Mouse (Mus musculus) heart, embryonic 14.5 days (tissue): ENCODE measurements around the gene Nptx1. TPM values are rescaled to one million over a fixed set of nuclear protein-coding genes. Genes with fewer than 3 reads are reported as not detected.
A peak's percentile ranks its signal among the peaks of the same experiment; 100 is the strongest.

Source experiments
- ATAC-seq: fragments of 200-750 bp; cut with Nextera tagmentation; 2 replicates; pipeline ENCODE4 v1.8.0; 2017; ENCODE audit warnings: low read depth, moderate TSS enrichment; ENCODE audit not compliant: insufficient number of reproducible peaks, insufficient read depth, low FRiP score
- H3K27ac ChIP-seq, 2 experiments: fragments of 200-500 bp in 1 of 2; fragments of 300-500 bp in 1 of 2; sonication (generic) in 1 of 2; replicated peaks in 1 of 2; 2 replicates each; pipeline ENCODE4 v1.5.1; 2012 to 2014; ENCODE audit warnings: low read depth in 2 of 2, low read length in 2 of 2, control low read depth in 1 of 2, mild to moderate bottlenecking in 1 of 2, mixed read lengths in 1 of 2; ENCODE audit not compliant: control insufficient read depth in 1 of 2, insufficient read depth in 1 of 2
- H3K27me3 ChIP-seq: fragments of 300-500 bp; sonication (generic); 2 replicates; pipeline ENCODE4 v1.6.1; 2014; ENCODE audit warnings: mild to moderate bottlenecking, low read length, control low read depth; ENCODE audit not compliant: control insufficient read depth, insufficient read depth
- H3K36me3 ChIP-seq: fragments of 300-500 bp; sonication (generic); 2 replicates; pipeline ENCODE4 v1.6.1; 2014; ENCODE audit warnings: mild to moderate bottlenecking, control low read depth, low read length, mixed read lengths; ENCODE audit not compliant: control insufficient read depth, insufficient read depth
- H3K4me1 ChIP-seq, 2 experiments: fragments of 200-500 bp in 1 of 2; fragments of 300-500 bp in 1 of 2; sonication (generic) in 1 of 2; 2 replicates each; pipeline ENCODE4 v1.6.1; 2012 to 2014; ENCODE audit warnings: low read length in 2 of 2, control low read depth in 1 of 2, mixed read lengths in 1 of 2; ENCODE audit not compliant: control insufficient read depth in 2 of 2, insufficient read depth in 2 of 2
- H3K4me2 ChIP-seq: fragments of 300-500 bp; sonication (generic); 2 replicates; pipeline ENCODE4 v1.6.1; 2014; ENCODE audit warnings: mild to moderate bottlenecking, low read length
- H3K4me3 ChIP-seq, 2 experiments: fragments of 200-500 bp in 1 of 2; fragments of 300-500 bp in 1 of 2; sonication (generic) in 1 of 2; 2 replicates each; pipeline ENCODE4 v1.5.1; 2012 to 2014; ENCODE audit warnings: low read length in 2 of 2, mild to moderate bottlenecking in 2 of 2, control low read depth in 1 of 2, low read depth in 1 of 2, moderate library complexity in 1 of 2; ENCODE audit not compliant: control insufficient read depth in 1 of 2, insufficient read depth in 1 of 2
- H3K9ac ChIP-seq: fragments of 300-500 bp; sonication (generic); 2 replicates; pipeline ENCODE4 v1.6.1; 2014; ENCODE audit warnings: mild to moderate bottlenecking, low read length
- H3K9me3 ChIP-seq: fragments of 300-500 bp; sonication (generic); 2 replicates; pipeline ENCODE4 v1.6.1; 2016; ENCODE audit warnings: low read length, control low read depth; ENCODE audit not compliant: control insufficient read depth
- WGBS: fragments of 180-500 bp; shearing (Covaris S2); extraction: QIAGEN DNeasy Blood & Tissue Kit; methylation state at CpG from one replicate; pipeline ENCODE4 v1.1.7; 2014; 5-methylcytosine and 5-hydroxymethylcytosine counted together
- polyA plus RNA-seq: library from polyadenylated mRNA; unstranded; fragments of >200 nt; fragmentation: Nextera tagmentation; extraction: Ambion mirVana; gene quantifications from 2 replicates; pipeline ENCODE4 v1.2.1, GENCODE M21; 2014

Nptx1 gene
- polyA plus RNA-seq, 1 experiment from 2014 or later = 0.81 TPM

- peaks cover 26% of the 10 kb centered on the region for H3K36me3 ChIP-seq
- H3K4me2 ChIP-seq = peak within 1 kb of the TSS; percentile 98
- no peaks in the 10 kb centered on the region for H3K27me3 ChIP-seq
- peak; percentile 93 for ATAC-seq
- no peaks in the 10 kb centered on the region for H3K9me3 ChIP-seq
- peaks cover 2 to 13% of the 10 kb centered on the region in 2 experiments; a peak in 3 of 4 replicates for H3K4me1 ChIP-seq
- H3K9ac ChIP-seq = peak within 1 kb of the TSS; percentile 87
- WGBS = under 1% methylated on average over 66 of the region's 66 CpGs
- peak within 1 kb of the TSS; percentile 85 to 87 for H3K4me3 ChIP-seq
- peak within 1 kb of the TSS; percentile 84 for H3K27ac ChIP-seq
These were observed 56.5 kb downstream of the Nptx1 start, which contains the start of gene Endov for GRCm38 (mm10) chr11:119490861-119491689. Gene Endov, plus strand, starts transcription at chr11:119491347.

Other genes with a start within 250 kb of the Nptx1 start
- gene Eif4a3, start 247.7 kb downstream of the Nptx1 start, polyA plus RNA-seq = 263 and 280 TPM in 2 replicates
- 0.39 and 0.51 TPM in 2 replicates for gene Card14, start 240.0 kb downstream of the Nptx1 start, polyA plus RNA-seq
- gene Sgsh, start 192.2 kb downstream of the Nptx1 start, polyA plus RNA-seq = 6.9 and 7.4 TPM in 2 replicates
- 10.5 and 11.0 TPM in 2 replicates for gene Slc26a11, start 192.2 kb downstream of the Nptx1 start, polyA plus RNA-seq
- 12.0 and 12.4 TPM in 2 replicates for gene Rnf213, start 154.7 kb downstream of the Nptx1 start, polyA plus RNA-seq
- 9.0 and 9.1 TPM in 2 replicates for gene Endov, start 56.4 kb downstream of the Nptx1 start, polyA plus RNA-seq
- 11.2 TPM in 2 replicates for gene Rptor, start 55.2 kb upstream of the Nptx1 start, polyA plus RNA-seq